Mouse (Mus musculus) kidney, postnatal 14 days (tissue): ENCODE data around the gene Gripap1.

Experiments used
- DNase-seq: peaks from one replicate; pipeline ENCODE4 v3.0.0; 2022; ENCODE audit warnings: mixed read lengths

Gripap1 gene

DNA sequence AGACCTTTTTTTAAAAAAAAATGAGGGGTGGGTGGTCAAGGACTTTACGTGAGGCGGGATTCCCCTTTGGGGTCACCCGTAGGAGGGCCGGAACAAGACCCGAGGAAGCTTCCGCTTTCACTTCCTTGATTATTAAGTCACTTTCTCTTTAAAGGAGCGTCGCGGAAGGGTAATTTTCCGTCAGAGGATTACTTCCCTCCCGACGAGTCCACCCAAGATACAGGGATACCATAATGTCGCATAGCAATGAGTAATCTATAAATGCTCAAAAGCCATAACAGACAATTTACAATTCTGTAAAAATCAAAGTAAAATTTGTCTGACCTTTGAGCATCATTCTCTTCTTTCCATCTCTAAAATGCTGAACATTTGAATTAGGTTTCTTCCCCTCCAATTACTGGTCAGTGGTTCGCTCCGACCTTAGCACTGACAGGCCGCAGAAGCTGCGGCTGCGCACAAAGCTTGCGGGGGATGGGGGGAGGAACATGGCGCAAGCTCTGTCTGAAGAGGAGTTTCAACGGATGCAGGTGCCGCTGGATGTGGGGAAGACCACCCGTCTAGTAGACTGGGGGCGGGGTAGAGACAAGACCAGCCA, at the start of gene Gripap1:
Gene Gripap1, plus strand, starts transcription at position 224 of the 595 bp plus-strand sequence.
- peak; percentile 81 for DNase-seq

DNA sequence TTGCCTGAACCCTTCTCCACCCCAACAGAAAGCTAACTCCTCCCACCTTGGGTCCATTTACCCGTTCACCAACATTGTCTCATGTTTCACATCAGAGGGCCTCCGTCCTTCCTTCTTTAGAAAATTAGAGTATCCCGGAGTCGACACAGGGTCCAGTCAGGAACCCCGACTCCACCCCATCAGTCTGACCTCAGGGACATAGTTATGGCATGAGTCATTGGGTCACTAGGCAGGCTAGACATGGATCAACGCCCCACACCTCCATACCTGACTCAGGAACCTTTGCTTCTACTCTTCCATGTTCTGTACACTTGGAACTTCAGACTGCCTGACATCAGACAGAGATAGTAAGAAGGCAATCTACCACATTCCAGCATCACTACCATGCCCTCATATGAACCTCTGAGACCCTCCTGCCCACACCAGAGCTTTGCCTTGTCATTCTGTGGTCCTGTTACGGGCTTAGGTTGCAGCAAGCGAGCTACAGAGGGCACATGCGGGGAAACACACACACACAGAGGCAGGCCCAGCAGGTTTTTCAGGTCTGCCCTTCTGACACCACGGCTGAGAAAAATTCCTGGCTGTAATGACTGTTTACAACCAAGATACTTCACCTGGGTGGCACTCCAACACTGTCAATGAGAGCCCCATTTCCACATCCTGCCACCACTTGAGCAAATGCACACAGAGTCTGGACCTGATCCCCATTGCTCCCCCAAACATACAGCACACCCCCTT, 49.3 kb upstream of the Gripap1 start:
- peak; percentile 32 for DNase-seq

DNA sequence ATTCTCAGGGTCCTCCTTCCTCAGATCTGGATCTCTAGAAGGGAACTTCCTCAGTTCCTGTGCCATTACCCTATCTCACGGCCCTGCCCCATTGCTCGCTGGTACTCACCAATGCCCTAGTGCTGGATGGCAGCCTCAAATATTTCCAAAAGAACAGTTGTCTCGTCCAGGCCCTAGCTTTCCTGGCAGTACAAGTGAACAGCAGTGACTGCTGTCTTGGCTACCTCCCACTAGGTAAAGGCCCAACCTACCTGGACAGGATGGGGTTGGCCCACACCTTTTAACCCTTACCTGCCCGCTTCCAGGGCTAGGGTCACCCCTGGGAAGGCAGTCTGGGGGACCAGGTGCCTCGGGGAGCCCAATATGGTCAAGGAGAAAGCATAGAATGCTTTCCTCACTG, 48.5 kb upstream of the Gripap1 start:
- DNase-seq = no peak

DNA sequence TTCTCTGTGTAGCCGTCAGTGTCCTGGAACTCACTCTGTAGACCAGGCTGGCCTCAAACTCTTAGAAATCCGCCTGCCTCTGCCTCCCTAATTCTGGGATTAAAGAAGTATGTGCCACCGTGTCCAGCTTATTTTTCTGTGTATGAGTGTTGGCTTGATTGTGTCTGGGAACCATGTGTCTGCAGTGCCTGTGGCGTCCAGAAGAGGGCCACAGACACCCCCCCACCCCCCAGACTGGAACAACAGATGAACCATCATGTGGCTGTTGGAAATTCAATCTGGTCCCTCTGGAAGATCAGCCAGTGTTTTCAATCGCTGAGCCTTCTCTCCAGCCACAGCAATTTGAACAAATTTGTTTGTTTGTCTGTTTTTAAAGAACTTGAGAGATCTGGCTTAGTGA, 46.1 kb upstream of the Gripap1 start:
- DNase-seq = no peak

DNA sequence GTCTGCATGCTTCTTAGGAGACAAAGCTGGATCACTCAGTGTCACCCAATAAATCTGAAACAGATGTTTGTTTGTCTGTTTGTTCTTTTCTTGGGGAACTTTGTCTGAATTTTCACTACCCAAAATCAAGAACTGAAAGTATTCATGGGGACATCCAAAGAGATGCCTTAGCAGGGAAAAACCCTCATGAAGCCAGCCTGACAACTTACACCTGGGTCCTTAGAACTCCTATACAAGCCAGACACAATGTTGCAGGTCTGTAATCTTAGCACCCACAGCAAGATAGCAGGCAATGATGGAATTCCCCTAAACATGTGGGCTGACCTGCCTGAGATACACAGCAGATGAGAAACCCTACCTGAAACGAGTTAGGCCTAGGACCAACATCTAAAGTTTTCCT, 44.6 kb upstream of the Gripap1 start:
- no peak for DNase-seq

DNA sequence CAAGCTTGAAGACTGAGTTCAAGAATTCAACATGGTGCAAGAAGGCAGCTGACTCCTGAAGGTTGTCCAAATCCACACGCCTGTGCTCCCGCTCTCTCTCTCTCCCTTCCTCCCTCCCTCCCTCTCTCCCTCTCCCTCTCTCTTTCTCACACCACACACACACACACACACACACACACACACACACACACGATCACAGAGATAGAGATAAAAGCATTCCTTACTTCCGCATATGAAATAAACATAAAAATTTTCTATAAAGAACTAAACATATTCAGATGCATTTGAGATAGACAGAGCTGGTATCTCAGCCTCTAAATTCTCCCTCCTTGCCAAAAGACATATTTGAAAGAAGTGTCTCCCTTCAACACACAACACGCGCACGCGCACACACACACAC, 44.1 kb upstream of the Gripap1 start:
- DNase-seq = no peak

DNA sequence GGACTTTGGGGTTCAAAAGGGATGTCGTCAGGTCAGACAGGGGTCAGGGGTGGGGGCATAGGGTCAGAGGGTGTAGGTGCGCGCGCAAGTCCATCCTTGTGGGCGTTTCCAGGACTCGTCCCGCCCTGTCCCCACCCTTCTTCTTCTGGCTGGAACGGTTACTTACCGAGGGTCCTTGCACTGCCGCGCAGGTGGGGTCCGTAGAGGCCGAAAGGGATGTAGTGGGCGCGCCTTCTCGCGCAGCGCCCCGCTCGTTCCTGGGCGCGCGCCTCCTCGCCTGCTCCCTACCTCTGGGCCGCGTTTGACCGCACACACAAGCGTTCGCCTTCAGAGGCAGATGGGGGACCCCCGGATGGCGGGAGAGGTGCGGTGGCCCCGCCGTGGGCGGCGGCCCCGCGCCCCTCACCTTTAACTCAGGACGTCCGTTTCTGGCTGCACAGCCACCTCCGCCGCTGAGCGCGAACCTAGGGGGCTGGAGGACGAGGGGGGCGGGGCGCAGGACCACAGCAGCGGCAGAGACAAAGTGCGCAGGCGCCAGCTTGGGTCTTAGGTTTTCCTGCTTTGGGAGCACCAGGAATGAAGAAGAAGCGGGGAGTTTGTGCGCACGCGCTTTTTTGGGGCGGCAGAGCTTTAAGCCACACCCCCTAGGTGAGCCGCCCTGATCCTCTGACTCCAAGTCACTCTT, 39.0 kb upstream of the Gripap1 start, which contains the start of gene Ccdc120:
Gene Ccdc120, minus strand, starts transcription at position 474 of the 685 bp plus-strand sequence.
- peak; percentile 84 for DNase-seq

DNA sequence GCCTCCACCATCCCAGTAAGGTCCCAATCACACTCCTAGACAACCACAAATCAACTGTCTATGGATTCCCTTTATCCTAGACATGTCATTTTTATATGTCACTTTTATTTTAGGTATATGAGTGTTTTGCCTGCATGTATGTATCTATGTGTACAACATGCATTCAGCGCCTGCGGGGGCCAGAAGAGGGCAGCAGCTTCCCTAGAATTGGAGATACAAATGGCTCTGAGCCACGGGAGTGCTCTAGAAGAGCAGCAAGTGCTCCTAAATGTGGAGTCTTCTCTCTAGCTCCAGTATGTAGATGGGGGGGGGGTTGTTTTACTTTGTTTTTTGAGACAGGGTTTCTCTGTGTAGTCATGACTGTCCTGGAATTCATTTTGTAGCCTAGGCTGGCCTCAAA, 35.9 kb upstream of the Gripap1 start:
- peak; percentile 48 for DNase-seq

DNA sequence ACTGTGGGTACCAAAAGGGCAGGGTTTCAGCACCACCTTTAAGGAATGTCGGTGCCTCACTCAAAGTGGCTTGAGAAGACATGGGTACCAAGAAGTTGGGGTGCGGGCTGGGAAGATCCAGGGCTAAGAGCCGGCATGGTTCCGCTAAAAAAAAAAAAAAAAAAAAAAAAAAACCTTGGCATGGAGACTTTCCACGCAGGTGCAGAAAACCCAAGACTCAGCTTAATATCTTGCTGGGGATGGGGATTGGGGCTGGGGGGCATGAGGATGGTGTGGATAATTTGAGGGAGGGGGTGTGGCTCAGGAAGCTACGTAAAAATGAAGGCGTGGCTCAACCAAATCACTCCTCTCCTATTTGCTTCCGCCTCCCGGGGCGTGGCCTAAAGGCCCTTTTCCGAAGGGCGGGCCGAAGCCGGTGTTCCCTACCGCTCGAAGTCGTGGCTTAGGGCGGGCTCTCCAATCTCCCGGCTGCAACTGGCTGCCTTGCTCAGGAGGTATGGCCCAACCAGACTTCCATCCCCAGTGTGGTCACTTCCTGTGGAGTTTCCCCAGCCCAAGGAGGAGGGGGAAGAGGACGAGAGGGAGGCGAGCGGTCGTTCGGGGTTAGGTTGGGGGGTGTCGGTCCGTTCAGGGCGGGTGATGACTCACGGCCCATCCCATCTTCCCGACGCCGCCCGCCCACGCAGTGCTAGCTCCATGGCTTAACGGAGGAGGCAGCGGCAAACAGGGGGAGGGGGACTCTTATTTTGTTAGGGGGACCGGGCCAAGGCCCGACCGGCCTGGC, 27.2 kb upstream of the Gripap1 start, which contains the start of gene Tfe3:
Gene Tfe3, plus strand, starts transcription at position 424 of the 784 bp plus-strand sequence.
- DNase-seq = peak; percentile 94

DNA sequence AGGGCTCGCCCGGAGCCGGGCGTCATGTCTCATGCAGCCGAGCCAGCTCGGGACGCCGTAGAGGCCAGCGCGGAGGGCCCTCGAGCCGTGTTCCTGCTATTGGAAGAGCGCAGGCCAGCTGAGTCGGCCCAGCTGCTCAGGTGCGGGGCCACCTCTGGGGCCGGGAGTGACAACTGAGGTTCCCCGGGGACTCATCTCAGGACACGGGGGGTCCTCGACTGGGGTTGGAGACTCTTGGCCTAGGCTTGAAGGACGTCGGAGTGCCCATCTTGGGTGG, 26.7 kb upstream of the Gripap1 start:
- DNase-seq = no peak

DNA sequence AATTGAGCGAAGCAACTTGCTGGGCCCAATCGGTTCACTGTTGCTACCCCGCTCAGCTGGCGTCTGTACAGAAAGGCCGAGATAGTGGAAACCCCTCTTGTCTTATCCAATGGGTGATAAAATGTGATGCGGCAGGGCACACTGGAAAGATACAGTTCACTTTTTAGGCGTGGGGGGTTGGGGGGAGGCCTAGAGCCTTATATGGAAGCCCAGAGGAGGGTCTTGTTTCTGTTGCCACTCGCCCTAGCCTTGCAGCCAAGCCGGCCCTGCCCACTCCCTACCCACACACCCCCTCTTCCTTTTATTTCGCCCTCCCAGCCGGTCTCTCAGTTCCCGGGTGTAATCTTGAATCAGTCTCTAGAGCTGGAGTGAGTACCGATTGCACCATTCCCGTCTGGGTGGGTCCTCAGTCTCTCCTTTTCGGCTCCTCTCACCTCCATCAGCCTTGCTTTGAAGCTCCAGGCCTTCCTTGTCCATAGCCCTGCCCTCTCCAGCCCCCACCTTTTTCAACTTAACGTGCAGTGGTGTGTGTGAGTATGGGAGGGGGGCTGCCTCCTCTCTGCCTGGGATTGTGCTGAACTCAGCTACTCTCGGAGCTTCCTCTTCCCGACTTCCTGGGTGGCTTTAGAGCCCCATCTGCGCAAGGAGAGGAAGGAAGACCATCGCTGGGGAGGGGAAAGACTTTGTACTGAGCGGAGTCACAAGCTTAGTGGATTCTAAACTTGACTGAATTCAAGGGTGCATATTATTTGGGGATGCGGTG, 25.8 kb upstream of the Gripap1 start:
- peak; percentile 35 for DNase-seq

DNA sequence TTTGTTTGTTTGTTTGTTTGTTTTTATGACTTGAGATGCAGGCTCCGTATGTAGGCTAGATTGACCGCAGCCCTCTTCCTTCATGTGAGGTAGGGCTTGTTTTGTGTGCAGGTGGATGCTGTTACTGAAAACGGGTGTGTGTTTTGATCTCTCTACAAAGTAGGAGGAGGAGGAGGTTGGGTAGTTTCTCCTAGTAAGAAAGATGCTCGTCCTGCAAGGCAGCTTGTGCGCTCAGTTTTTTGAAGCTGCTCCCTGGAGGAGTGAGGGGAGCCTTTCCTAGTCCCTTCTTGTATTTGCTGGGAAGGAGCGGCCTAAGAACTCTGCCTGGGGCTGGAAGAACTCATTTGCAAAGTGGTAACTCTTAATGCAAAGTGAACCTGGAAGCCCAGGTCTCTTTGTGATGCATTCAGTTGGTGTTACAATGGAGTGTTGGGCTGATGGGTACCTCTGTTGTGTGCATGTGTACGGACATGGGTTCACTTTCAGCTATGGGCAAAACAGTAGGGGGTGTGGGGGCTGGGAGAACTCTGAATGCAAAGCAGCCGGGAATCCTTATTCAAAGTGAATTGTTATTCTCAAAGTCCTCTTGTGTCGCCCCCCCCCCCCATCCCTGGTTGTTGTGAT, 24.8 kb upstream of the Gripap1 start:
- DNase-seq = no peak

DNA sequence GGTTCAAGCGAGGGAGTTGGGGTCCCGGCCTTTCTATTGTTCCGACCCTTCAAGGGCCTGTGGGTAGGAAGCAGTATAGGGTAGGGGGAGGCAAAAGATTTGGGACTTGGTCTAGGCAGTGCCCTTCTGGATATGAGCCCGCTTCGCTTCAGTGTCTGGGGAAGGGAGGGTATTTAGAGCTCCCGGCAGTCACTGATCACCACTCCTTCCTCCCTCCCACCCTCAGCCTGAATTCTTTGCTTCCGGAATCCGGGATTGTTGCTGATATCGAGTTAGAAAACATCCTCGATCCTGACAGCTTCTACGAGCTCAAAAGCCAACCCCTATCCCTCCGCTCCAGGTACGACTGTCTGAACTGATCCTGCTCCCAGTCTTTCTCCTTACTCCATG, 24.3 kb upstream of the Gripap1 start:
- peak; percentile 14 for DNase-seq

DNA sequence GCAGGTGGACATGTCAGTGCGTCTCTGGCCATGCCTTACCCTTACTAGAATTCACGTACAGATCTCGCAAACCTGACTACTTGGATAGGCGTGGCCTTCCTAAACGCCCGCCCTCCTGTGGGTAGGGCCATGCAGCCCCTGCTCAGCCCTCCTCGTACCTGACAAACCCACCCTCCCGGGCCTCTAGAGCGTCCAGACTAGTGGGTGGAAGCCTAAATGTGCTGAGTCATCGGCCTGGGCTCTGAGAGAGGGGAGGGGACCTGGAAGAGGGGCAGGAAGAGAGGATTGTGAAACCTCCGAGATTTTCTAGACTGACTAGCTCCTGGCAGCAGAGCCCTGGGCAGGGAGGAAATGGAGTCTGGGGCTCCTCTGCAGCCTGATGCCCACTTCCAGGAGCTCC, 23.8 kb upstream of the Gripap1 start:
- peak; percentile 47 for DNase-seq

DNA sequence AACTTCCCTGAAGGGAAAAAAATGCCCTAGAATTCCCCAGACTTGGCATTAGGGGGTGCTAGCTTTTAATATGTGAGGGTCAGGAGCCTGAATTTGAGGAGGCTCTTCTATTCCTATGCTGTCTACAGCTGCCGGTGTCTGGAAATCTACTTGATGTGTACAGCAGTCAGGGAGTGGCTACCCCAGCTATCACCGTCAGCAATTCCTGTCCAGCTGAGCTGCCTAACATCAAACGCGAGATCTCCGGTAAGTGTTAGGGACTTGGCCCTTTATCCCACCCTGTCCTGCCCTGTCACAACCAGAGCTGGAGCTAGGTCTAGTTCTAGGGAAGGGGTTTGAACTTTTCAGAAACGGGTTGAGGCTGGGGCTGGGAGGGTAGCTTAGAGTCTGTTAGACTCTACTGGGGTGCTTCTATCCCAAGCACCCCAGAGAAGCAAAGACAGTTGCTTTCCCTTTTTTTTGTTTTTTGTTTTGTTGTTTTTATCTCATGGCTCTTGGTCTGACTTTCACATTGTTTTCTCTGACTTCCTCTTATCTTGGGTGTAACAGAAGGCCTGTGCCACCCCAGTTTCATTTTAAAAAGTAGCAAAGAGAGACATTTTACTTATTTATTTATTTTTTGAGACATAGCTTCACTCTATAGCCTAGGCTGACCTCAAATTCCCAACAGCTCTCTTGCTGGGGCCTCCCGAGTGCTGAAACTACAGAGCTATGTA, 20.1 kb upstream of the Gripap1 start:
- no peak for DNase-seq

DNA sequence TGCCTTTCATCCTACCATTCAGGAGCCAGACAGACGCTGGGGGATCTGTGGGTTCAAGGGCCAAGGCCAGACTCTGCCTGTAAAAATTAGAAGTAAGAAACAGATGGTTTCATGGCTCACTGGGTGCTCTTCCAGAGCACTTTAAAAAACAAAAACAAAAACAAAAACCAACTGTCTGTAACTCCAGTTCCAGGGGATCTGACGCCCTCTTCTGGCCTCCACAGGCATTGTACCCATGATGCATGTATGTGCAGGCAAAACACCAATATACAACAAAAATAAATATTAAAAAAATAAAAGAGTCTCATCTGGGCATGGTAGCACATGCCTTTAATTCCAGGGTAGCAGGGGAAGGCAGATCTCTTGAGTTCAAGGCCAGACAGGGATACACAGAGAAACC, 16.8 kb upstream of the Gripap1 start:
- DNase-seq = peak; percentile 4

DNA sequence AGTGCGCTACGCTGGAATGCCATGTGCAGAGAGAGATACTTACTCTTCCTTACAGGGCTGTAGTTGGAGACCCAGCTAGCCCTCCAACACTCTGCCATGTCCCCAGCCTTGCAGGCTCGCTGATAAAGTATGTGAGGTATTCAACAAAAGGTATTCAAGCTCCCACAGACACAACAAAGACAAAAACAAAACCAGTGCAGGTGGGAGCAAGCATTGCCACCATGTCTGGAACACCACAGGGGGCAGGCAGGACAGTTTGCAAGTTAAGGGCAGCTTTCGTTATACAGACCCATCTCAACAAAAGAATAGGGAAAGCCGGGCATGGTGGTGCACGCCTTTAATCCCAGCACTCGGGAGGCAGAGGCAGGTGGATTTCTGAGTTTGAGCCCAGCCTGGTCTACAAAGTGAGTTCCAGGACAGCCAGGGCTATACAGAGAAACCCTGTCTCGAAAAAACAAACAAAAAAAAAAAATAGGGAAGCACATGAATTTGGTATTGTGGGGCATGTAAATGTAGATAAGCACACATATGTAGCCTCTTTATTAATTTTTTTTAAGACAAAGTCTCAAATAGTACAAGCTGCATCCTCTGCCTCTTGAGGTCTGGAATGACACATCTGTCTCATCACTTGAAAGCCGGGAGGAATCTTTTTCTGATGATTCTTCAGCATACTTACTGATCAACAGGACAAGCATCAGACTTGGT, 13.9 kb upstream of the Gripap1 start:
- DNase-seq = no peak

DNA sequence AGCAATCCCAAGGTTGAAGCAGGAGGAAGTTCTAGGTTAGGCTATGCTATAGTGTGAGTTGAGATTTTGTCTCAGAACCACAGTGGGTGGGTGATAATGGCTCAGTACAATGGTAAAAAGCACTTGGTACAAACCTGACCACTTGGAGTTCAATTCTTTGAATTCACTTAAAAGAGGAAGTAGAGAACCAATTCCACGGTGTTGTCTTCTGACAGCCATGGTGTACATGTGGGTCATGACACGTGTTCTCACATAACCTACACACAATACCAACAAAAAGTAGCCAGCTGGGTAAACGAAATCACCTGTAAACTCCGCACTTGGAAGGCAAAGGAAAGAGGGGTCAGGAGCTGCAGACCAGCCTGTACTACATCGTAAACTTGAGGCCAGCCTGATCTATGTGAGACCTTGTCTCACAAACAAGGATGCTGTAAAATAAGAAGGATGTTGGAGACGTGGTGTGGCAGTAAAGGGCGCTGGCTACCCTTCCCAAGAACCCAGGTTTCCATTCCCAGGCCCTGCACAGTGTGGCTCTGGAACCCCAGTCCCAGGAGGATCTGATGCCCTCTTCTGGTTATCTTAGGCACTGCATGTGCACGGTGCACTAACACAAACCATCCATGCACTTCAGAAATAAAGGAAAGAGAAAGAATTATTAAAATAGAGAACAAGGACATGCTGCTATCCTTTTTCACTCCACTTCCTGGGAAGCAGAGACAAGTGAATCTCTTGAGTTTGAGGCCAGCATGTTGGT, 13.1 kb upstream of the Gripap1 start:
- DNase-seq = peak; percentile 61

DNA sequence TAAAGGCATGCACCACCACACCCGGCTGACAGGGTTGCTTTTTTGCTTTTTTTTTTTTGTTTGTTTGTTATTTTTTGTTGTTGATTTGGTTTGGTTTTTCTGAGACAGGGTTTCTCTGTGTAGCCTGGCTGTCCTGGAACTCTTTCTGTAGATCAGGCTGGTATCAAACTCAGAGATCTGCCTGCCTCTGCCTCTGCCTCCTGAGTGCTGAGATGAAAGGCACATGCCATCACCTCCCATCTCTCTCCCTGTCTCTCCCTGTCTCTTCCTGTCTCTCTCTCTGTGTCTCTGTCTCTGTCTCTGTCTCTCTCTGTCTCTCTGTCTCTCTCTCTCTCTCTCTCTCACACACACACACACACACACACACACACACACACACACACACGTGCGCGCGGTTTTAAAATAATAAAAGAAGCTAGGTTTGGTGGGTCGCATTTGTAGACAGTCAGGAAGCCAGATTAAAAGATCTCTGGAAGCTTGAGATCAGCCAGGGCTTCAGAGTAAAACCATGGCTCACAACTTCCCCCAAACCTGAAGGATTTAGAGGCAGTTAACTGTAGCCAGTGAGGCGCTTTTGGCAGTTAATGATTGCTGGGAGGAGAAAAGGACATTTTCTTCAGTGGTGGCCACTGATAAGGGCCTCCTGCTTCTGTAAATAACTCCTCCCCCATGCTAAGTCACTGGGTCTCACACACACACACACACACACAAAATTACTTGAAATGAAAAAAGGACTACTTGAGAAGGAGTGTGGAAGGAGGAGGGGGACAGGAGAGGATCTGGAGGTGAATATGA, 10.9 kb upstream of the Gripap1 start:
- no peak for DNase-seq
